Comparison of ENCODE assay signal across 25 mouse cellular contexts in the genomic region with DNA sequence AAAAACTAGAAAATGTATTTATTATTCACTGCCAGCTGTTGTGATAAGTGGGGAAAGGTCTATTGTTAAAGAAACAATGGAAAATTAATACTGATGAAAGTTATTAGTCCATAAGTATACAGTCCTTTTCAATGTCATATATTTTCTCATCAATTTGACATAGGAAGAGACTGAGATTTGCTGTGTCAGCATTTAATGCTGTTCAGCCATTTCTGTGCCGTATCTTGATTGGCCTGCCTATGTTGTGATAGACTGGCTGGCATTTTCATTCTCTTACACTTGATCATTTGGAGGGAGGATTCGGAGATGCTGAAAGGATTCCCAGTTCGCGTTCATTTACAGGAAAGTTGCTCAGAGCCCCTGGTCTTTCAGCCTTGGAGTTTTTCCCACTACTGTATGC.
"Had no signal": no experiment of that assay in that cellular context is flagged by ENCODE, and none has a peak within 500 bp of the region (broad histone marks: within the 10 kb centered on the region; RNA-seq: fewer than 3 reads in every experiment).

No protein-coding gene starts in this region.

- H3K27ac ChIP-seq: embryonic facial prominence, embryonic 10.5 days; embryonic facial prominence, embryonic 12.5 days; embryonic facial prominence, embryonic 13.5 days; embryonic facial prominence, embryonic 15.5 days; forebrain, embryonic 10.5 days; forebrain, embryonic 12.5 days; forebrain, embryonic 13.5 days; forebrain, embryonic 15.5 days; gastrocnemius, adult 2 months; heart, adult 2 months; heart, embryonic 10.5 days had no signal

- H3K4me1 ChIP-seq: embryonic facial prominence, embryonic 10.5 days; embryonic facial prominence, embryonic 12.5 days; embryonic facial prominence, embryonic 13.5 days; embryonic facial prominence, embryonic 15.5 days; forebrain, embryonic 10.5 days; forebrain, embryonic 12.5 days; forebrain, embryonic 13.5 days; forebrain, embryonic 15.5 days; heart, embryonic 10.5 days had no signal

- H3K36me3 ChIP-seq: embryonic facial prominence, embryonic 10.5 days; embryonic facial prominence, embryonic 12.5 days; embryonic facial prominence, embryonic 13.5 days; embryonic facial prominence, embryonic 15.5 days; forebrain, embryonic 10.5 days; forebrain, embryonic 12.5 days; forebrain, embryonic 15.5 days; heart, embryonic 10.5 days had no signal

- DNase-seq: cerebellum, adult 9-10 months; cerebellum, adult 9-11 months; cerebellum, postnatal 10 days; cerebellum, postnatal 14 days; cerebellum, postnatal 25 days; cerebellum, postnatal 36 days; embryo, embryonic 11 days; forebrain, postnatal 0 days; gastrocnemius, adult 2 months; gastrocnemius, postnatal 10 days; gastrocnemius, postnatal 14 days; gastrocnemius, postnatal 25 days; gastrocnemius, postnatal 36 days; heart, adult 18-20 months; heart, adult 2 months had no signal

- H3K9me3 ChIP-seq: embryonic facial prominence, embryonic 10.5 days; embryonic facial prominence, embryonic 12.5 days; embryonic facial prominence, embryonic 13.5 days; embryonic facial prominence, embryonic 15.5 days; forebrain, embryonic 10.5 days; forebrain, embryonic 12.5 days; forebrain, embryonic 13.5 days; forebrain, embryonic 15.5 days; heart, embryonic 10.5 days had no signal

- H3K9ac ChIP-seq: embryonic facial prominence, embryonic 12.5 days; embryonic facial prominence, embryonic 13.5 days; embryonic facial prominence, embryonic 15.5 days; forebrain, embryonic 12.5 days; forebrain, embryonic 13.5 days; forebrain, embryonic 15.5 days; forebrain, postnatal 0 days had no signal

- H3K27me3 ChIP-seq: embryonic facial prominence, embryonic 12.5 days; embryonic facial prominence, embryonic 13.5 days; embryonic facial prominence, embryonic 15.5 days; forebrain, embryonic 12.5 days; forebrain, embryonic 13.5 days; forebrain, embryonic 15.5 days had no signal

- H3K4me2 ChIP-seq: embryonic facial prominence, embryonic 12.5 days; embryonic facial prominence, embryonic 13.5 days; embryonic facial prominence, embryonic 15.5 days; forebrain, embryonic 12.5 days; forebrain, embryonic 13.5 days; forebrain, embryonic 15.5 days had no signal

- ATAC-seq: forebrain, embryonic 13.5 days; forebrain, embryonic 15.5 days; forebrain, postnatal 0 days had no signal

- H3K4me3 ChIP-seq: embryonic facial prominence, embryonic 10.5 days; embryonic facial prominence, embryonic 12.5 days; embryonic facial prominence, embryonic 13.5 days; embryonic facial prominence, embryonic 15.5 days; erythroblast, embryonic 14.5 days; forebrain, embryonic 10.5 days; forebrain, embryonic 12.5 days; forebrain, embryonic 13.5 days; forebrain, embryonic 15.5 days; gastrocnemius, adult 2 months; heart, adult 2 months; heart, embryonic 10.5 days had no signal
